Mouse (Mus musculus): Measurements from ENCODE around the gene Rab1b. TPM values are rescaled to one million over a fixed set of nuclear protein-coding genes. Genes with fewer than 3 reads are reported as not detected.

The Rab1b gene
- polyA plus RNA-seq, 1 experiment from 2014 or later: 213 TPM

DNA sequence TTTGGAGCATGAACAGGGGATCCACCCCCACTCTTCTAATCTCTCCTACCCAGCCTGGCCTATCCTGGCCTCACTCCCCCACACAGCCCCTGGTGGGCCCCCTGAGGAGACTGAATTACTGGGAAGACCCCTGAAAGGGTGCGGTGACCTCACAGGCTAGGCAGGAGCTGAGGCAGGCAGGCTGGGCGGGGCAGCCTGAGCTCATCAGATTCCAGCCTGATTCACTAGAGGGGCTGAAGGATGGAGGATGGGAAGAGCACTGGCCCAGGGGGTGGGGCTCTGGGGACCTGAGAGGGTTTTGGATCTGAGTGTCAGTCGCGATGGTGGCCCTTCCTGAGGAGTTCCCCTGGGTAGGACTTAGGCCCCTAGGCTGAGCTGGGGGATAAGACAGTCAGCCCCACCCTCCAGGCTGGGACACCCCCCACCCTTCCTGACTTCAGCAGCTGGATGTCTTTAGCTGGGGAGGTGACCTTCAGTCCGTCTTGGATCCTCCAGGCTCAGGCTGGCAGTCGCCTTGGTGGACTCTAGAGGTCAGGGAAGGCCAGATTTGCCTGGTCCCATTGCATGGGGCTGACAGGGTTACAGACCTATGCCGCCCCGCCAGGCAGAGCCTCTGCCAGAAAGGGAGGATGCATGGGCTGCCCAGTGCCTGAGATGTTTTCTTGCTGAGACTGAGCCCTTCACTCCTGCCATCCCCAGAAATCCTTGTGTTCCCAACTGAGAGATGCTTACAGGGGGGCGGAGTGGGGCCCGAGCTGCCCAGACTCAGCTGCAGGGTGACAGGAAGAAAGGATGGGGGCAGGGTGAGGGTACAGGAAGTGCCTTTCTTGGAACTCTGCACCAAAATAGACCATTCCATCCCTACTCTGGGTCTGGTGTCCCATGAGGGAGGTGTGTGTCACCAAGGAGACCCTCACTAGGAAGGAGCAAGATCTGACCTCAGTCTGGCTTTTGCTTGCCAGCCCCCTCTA is 47.8 kb downstream of the Rab1b start:
- no peak for DNase-seq (ENCODE audit: low spot score)
- no peak overlapping the region; the same call in 1 of the 2 replicates for H3K9ac ChIP-seq
- H3K9me3 ChIP-seq (ENCODE audit: control insufficient read depth, low read length): no peaks in the 10 kb centered on the region
- WGBS: 14% methylated on average over 10 of the region's 10 CpGs
- no peak overlapping the region for H3K4me3 ChIP-seq (replicated peaks; ENCODE audit: low read length)
- H3K27ac ChIP-seq: no peak overlapping the region
- no peaks in the 10 kb centered on the region; the same call in 1 of the 2 replicates for H3K27me3 ChIP-seq (ENCODE audit: control insufficient read depth, insufficient read depth, low read length)
- 0 out of 2 replicates have a peak, but pooled peaks cover 10% of the 10 kb centered on the region for H3K4me1 ChIP-seq (replicated peaks; ENCODE audit: control insufficient read depth, insufficient read depth, low read length)
- no peak overlapping the region for H3K4me2 ChIP-seq (replicated peaks)
- ATAC-seq (ENCODE audit: low FRiP score): no peak
- no peaks in the 10 kb centered on the region for H3K36me3 ChIP-seq (replicated peaks; ENCODE audit: control insufficient read depth, insufficient read depth)

DNA sequence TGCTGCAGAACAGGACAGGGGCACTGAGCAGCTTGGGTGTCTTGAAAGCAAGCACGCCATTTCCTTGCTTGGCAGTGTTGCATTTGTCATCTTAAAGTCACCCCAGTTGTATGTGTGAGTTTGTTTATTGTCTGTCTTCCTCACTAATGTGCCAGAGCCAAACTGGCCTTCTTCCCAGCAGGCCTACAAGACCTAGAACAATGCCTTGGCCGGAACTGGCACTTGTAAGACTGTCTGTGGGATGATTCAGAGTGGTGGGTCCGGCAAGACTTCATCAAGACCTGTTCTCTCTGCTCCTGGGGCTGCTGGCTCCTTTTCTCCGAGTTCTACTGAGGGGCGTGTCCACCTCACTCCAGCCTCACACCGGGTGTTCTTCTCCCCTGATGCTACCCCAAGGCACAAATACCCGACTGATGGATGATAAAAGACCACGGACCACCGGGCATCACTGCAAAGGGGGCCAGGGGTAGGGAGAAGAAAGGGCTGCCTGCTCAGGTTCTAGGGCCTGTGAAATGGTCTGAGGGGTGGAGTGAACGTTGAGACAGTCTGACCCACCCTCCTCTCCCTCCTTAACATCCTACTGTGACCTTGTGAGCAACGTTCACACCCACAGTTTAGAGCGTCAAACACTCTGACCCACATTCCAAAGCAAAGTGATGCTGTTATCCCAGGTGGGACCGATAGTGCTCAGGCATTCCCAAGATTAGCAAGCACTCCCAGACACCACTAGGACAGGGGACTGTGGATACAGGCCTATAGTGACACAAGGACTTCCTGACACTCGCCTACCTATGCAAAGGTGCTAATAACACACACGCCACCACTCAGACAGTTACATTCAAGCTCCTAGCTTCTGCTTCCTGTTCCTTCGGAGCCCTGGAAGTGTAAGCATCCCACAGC is 48.7 kb downstream of the Rab1b start:
- 30% methylated on average over 16 of the region's 16 CpGs for WGBS
- no peak overlapping the region for H3K9ac ChIP-seq

DNA sequence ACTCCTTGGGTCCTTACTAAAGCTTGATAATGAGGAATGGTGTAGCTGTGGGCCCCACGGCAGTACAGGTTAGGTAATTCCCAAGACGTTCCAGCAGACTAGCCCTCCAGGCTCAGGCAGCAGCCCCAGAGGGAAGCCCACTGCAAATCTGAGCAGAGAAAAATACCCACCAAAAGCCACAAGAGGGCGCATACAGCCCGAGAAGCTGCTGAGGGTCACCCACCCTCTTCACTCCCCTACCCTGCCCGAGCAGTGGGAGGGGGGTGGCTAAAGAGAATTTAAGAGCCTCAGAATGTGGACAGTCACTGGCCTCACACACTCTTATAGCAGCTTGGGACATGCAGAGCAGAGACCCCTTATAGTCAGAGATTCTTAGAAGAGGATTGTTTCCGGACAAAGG is 50.6 kb downstream of the Rab1b start:
- H3K27ac ChIP-seq: no peak overlapping the region
- WGBS: 17% methylated on average over 6 of the region's 6 CpGs
- no peaks in the 10 kb centered on the region for H3K36me3 ChIP-seq (replicated peaks; ENCODE audit: control insufficient read depth, insufficient read depth)
- no peak overlapping the region for H3K9ac ChIP-seq
- 0 out of 2 replicates have a peak, but pooled peaks cover 10% of the 10 kb centered on the region for H3K4me1 ChIP-seq (replicated peaks; ENCODE audit: control insufficient read depth, insufficient read depth, low read length)
- DNase-seq (ENCODE audit: low spot score) (peak; percentile 75), ATAC-seq (ENCODE audit: low FRiP score) (peak; percentile 22; the same call in 1 of the 2 replicates)
- H3K9me3 ChIP-seq (ENCODE audit: control insufficient read depth, low read length): no peaks in the 10 kb centered on the region
- no peak overlapping the region for H3K4me2 ChIP-seq (replicated peaks)
- peaks cover 28% of the 10 kb centered on the region for H3K27me3 ChIP-seq (ENCODE audit: control insufficient read depth, insufficient read depth, low read length)
- H3K4me3 ChIP-seq (replicated peaks; ENCODE audit: low read length): no peak overlapping the region

More for the DNA sequence above, 48.7 kb downstream of the Rab1b start:
- no peak overlapping the region for H3K27ac ChIP-seq
- H3K4me1 ChIP-seq (replicated peaks; ENCODE audit: control insufficient read depth, insufficient read depth, low read length): 0 out of 2 replicates have a peak, but pooled peaks cover 10% of the 10 kb centered on the region
- H3K9me3 ChIP-seq (ENCODE audit: control insufficient read depth, low read length): no peaks in the 10 kb centered on the region
- ATAC-seq (ENCODE audit: low FRiP score) (no peak), DNase-seq (ENCODE audit: low spot score) (no peak)
- H3K27me3 ChIP-seq (ENCODE audit: control insufficient read depth, insufficient read depth, low read length): peaks cover 9% of the 10 kb centered on the region
- no peak overlapping the region for H3K4me3 ChIP-seq (replicated peaks; ENCODE audit: low read length)
- H3K36me3 ChIP-seq (replicated peaks; ENCODE audit: control insufficient read depth, insufficient read depth): no peaks in the 10 kb centered on the region
- no peak overlapping the region for H3K4me2 ChIP-seq (replicated peaks)

DNA sequence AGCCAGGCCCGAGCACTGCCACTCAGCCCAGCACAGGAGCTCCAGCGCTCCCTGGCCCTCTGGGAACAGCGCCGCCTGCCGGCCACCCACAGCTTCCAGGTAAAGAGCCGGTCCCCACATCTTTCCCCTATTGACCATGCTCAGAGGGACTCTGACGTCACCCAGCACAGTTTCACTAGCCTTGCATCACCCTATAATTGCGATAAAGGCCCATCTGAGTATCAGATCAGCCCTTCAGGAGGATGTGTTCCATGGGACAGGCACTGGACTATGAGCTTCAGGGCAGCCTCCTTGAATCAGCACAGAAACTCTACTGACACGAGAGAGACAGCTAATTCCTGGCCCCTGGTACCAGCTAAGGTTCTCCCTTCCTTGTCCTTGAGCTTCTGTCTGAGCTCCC is 53.0 kb downstream of the Rab1b start:
- H3K4me3 ChIP-seq (replicated peaks; ENCODE audit: low read length): no peak overlapping the region
- no peak overlapping the region for H3K4me2 ChIP-seq (replicated peaks)
- H3K9ac ChIP-seq: no peak overlapping the region
- H3K36me3 ChIP-seq (replicated peaks; ENCODE audit: control insufficient read depth, insufficient read depth): peaks cover 7% of the 10 kb centered on the region
- DNase-seq (ENCODE audit: low spot score) (peak; percentile 33), ATAC-seq (ENCODE audit: low FRiP score) (no peak)
- 17% methylated on average over 9 of the region's 9 CpGs for WGBS
- peaks cover 46% of the 10 kb centered on the region for H3K27me3 ChIP-seq (ENCODE audit: control insufficient read depth, insufficient read depth, low read length)
- H3K27ac ChIP-seq: no peak overlapping the region
- H3K9me3 ChIP-seq (ENCODE audit: control insufficient read depth, low read length): no peaks in the 10 kb centered on the region
- 0 out of 2 replicates have a peak, but pooled peaks cover 8% of the 10 kb centered on the region for H3K4me1 ChIP-seq (replicated peaks; ENCODE audit: control insufficient read depth, insufficient read depth, low read length)

DNA sequence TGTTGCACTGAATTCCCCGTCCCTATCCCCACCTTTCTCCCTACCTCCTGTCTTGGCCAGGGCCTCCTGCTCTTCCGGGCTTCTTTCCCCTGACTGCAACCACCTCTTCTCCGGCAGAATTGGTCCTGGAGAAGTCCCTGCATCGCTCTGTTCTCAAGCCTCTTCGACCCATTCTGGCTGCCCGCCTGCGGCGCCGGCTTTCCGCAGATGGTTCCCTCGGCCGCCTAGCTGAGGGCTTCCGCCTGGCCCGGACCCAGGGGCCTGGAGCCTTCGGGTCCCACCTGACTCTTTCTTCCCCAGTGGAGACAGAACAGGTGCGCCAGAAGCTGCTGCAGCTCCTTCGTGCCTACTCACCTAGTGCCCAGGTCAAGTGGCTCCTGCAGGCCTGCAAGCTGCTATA is 54.0 kb downstream of the Rab1b start:
- WGBS: 60% methylated on average over 17 of the region's 17 CpGs
- H3K27ac ChIP-seq: no peak overlapping the region
- H3K9ac ChIP-seq: no peak overlapping the region
- no peak overlapping the region for H3K4me3 ChIP-seq (replicated peaks; ENCODE audit: low read length)
- 0 out of 2 replicates have a peak, but pooled peaks cover 8% of the 10 kb centered on the region for H3K4me1 ChIP-seq (replicated peaks; ENCODE audit: control insufficient read depth, insufficient read depth, low read length)
- H3K36me3 ChIP-seq (replicated peaks; ENCODE audit: control insufficient read depth, insufficient read depth): peaks cover 16% of the 10 kb centered on the region
- H3K27me3 ChIP-seq (ENCODE audit: control insufficient read depth, insufficient read depth, low read length): peaks cover 46% of the 10 kb centered on the region
- no peaks in the 10 kb centered on the region for H3K9me3 ChIP-seq (ENCODE audit: control insufficient read depth, low read length)
- H3K4me2 ChIP-seq (replicated peaks): no peak overlapping the region
- ATAC-seq (ENCODE audit: low FRiP score): no peak
- DNase-seq (ENCODE audit: low spot score): no peak

DNA sequence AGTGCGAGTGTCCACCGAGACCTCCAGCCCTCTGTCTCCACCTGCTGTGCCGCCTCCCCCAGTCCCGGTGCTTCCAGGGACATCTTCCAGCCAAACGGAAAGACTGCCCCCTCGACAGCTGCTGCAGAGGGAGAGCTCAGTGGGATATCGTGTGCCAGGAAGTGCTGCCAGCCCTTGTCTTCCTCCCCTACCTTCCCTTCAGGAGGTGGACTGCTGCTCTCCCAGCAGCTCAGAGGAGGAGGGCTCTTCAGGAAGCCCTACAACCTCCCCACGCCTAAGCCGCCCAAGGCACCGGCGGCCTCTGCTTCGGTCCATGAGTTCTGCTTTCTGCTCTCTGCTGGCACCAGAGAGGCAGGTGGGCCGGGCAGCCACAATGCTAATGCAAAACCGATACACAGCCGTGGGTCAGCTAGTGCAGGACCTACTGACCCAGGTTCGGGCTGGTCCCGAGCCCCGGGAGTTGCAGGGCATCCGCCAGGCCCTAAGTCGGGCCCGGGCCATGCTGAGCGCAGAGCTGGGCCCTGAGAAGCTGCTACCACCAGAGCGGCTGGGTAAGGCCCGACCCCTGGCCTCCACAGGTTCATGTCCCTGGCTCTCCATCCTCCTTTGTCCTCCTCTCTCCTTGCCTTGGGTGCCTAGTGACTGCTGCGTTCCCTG is 54.6 kb downstream of the Rab1b start:
- H3K4me3 ChIP-seq (replicated peaks; ENCODE audit: low read length): no peak overlapping the region
- DNase-seq (ENCODE audit: low spot score) (no peak), ATAC-seq (ENCODE audit: low FRiP score) (no peak)
- no peak overlapping the region for H3K9ac ChIP-seq
- no peak overlapping the region for H3K27ac ChIP-seq
- H3K27me3 ChIP-seq (ENCODE audit: control insufficient read depth, insufficient read depth, low read length): peaks cover 46% of the 10 kb centered on the region
- no peak overlapping the region for H3K4me2 ChIP-seq (replicated peaks)
- 25% methylated on average over 24 of the region's 25 CpGs for WGBS
- no peaks in the 10 kb centered on the region for H3K9me3 ChIP-seq (ENCODE audit: control insufficient read depth, low read length)
- 0 out of 2 replicates have a peak, but pooled peaks cover 8% of the 10 kb centered on the region for H3K4me1 ChIP-seq (replicated peaks; ENCODE audit: control insufficient read depth, insufficient read depth, low read length)
- peaks cover 22% of the 10 kb centered on the region for H3K36me3 ChIP-seq (replicated peaks; ENCODE audit: control insufficient read depth, insufficient read depth)

DNA sequence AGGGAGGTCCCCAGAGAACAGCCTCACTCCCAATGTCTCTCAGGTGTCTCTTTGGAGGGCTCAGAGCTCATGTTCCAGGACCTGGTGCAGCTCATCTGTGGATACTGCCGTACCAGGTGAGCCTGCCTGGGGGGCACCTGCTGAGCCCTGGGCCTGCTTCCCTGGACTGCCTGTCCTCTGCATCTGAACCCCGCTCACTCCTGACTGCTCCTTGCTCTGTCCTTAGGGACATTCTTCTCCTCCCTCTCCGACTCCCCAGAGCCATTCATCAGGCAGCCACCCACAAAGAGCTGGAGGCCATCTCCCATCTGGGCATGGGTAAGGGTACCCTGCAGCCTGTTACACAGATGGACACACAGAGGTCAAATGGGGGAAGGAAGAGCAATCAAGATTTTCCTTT is 55.4 kb downstream of the Rab1b start:
- H3K36me3 ChIP-seq (replicated peaks; ENCODE audit: control insufficient read depth, insufficient read depth): peaks cover 30% of the 10 kb centered on the region
- 37% methylated on average over 3 of the region's 3 CpGs for WGBS
- H3K27ac ChIP-seq: no peak overlapping the region
- H3K9ac ChIP-seq: peak overlapping the region; percentile 10; the same call in 1 of the 2 replicates
- no peak for ATAC-seq (ENCODE audit: low FRiP score)
- H3K4me2 ChIP-seq (replicated peaks): no peak overlapping the region
- H3K4me1 ChIP-seq (replicated peaks; ENCODE audit: control insufficient read depth, insufficient read depth, low read length): 0 out of 2 replicates have a peak, but pooled peaks cover 8% of the 10 kb centered on the region
- H3K27me3 ChIP-seq (ENCODE audit: control insufficient read depth, insufficient read depth, low read length): peaks cover 46% of the 10 kb centered on the region
- H3K4me3 ChIP-seq (replicated peaks; ENCODE audit: low read length): no peak overlapping the region
- no peak for DNase-seq (ENCODE audit: low spot score)
- H3K9me3 ChIP-seq (ENCODE audit: control insufficient read depth, low read length): no peaks in the 10 kb centered on the region

DNA sequence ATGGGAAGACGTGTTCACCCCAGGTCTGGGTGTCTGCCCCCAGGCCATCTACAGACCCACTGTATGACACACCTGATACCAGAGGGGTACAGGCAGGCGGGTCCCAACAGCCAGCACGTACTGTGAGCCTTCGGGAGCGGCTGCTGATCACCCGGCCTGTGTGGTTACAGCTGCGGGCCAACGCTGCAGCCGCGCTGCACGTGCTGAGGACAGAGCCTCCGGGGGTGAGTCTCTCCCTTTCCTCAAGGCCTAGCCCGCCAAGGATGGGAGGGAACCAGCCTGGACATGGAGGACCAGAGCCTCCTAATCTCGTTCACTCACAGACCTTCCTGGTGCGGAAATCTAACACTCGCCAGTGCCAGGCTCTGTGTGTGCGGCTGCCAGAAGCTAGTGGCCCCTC is 55.8 kb downstream of the Rab1b start:
- Histone ChIP-seq H3K27ac (no peak overlapping the region), H3K9ac (peak overlapping the region; percentile 10; the same call in 1 of the 2 replicates), H3K27me3 (ENCODE audit: control insufficient read depth, insufficient read depth, low read length) (peaks cover 46% of the 10 kb centered on the region), H3K36me3 (replicated peaks; ENCODE audit: control insufficient read depth, insufficient read depth) (peaks cover 34% of the 10 kb centered on the region), H3K4me1 (replicated peaks; ENCODE audit: control insufficient read depth, insufficient read depth, low read length) (0 out of 2 replicates have a peak, but pooled peaks cover 8% of the 10 kb centered on the region), H3K9me3 (ENCODE audit: control insufficient read depth, low read length) (no peaks in the 10 kb centered on the region), H3K4me2 (replicated peaks) (no peak overlapping the region; the same call in 1 of the 2 replicates), H3K4me3 (replicated peaks; ENCODE audit: low read length) (no peak overlapping the region)
- no peak for DNase-seq (ENCODE audit: low spot score)
- 11% methylated on average over 17 of the region's 17 CpGs for WGBS
- no peak for ATAC-seq (ENCODE audit: low FRiP score)
